Mouse (Mus musculus) heart, embryonic 10.5 days (tissue): Measurements from ENCODE around the gene Chrd. TPM values are rescaled to one million over a fixed set of nuclear protein-coding genes. Genes with fewer than 3 reads are reported as not detected.

ENCODE experiments used
- DNase-seq: peaks from one replicate; pipeline ENCODE4 v3.0.0-alpha.2; 2017; ENCODE audit warnings: low spot score
- H3K27ac ChIP-seq: fragments of 300-500 bp; sonication (generic); 2 replicates; pipeline ENCODE4 v1.5.1; 2016; ENCODE audit warnings: mild to moderate bottlenecking
- H3K27me3 ChIP-seq: fragments of 300-500 bp; sonication (generic); 2 replicates; pipeline ENCODE4 v1.6.1; 2016; ENCODE audit warnings: mild to moderate bottlenecking; ENCODE audit not compliant: poor library complexity, insufficient read depth, severe bottlenecking
- H3K36me3 ChIP-seq: fragments of 300-500 bp; sonication (generic); 2 replicates; pipeline ENCODE4 v1.6.1; 2016; ENCODE audit warnings: mild to moderate bottlenecking, moderate library complexity
- H3K4me1 ChIP-seq: fragments of 300-500 bp; sonication (generic); 2 replicates; pipeline ENCODE4 v1.6.1; 2016; ENCODE audit warnings: mild to moderate bottlenecking
- H3K4me3 ChIP-seq: fragments of 300-500 bp; sonication (generic); 2 replicates; pipeline ENCODE4 v1.5.1; 2016; ENCODE audit warnings: mild to moderate bottlenecking, moderate library complexity
- H3K9me3 ChIP-seq: fragments of 300-500 bp; sonication (generic); 2 replicates; pipeline ENCODE4 v1.6.1; 2016; ENCODE audit warnings: mild to moderate bottlenecking, moderate library complexity
- WGBS: fragments of 180-500 bp; shearing (Covaris S2); methylation state at CpG from one replicate; pipeline ENCODE4 v1.1.7; 2016; 5-methylcytosine and 5-hydroxymethylcytosine counted together
- polyA plus RNA-seq: library from polyadenylated mRNA; unstranded; fragments of >200 nt; fragmentation: Nextera tagmentation; extraction: Ambion mirVana; gene quantifications from 2 replicates; pipeline ENCODE4 v1.2.1, GENCODE M21; 2016

The Chrd gene
- polyA plus RNA-seq, 1 experiment from 2014 or later, result 0.87 TPM

- no peaks in the 10 kb centered on the region for H3K4me1 ChIP-seq
- H3K27me3 ChIP-seq, result no peaks in the 10 kb centered on the region
- H3K36me3 ChIP-seq, result no peaks in the 10 kb centered on the region
- no peak overlapping the region for H3K27ac ChIP-seq
- WGBS, result 13% methylated on average over 3 of the region's 3 CpGs
- H3K4me3 ChIP-seq, result no peak overlapping the region
- DNase-seq, result no peak
- no peaks in the 10 kb centered on the region for H3K9me3 ChIP-seq
Measured at GRCm38 (mm10) chr16:20761681-20762080, 28.8 kb downstream of the Chrd start.

DNA sequence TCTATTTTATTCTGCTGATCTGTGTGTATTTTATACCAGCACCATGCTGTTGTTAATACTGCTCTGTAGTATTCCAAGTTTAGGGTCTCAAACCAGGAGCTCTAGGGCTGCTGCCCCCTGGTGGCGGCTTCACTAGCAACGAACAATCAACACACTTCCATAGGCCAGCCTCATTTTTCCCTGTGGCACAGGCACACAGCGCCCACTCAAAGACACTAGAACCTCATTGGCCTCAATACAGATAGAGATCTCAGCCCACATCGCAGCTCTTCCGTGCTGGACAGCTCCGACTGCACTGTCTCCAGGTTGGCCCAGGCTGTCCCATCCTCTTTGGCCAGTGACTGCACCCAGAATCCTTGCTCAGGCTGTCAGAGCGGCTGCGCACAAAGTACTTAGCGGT lies 32.3 kb downstream of the Chrd start:
- Histone ChIP-seq H3K27me3 (no peaks in the 10 kb centered on the region), H3K27ac (no peak overlapping the region), H3K4me3 (no peak overlapping the region), H3K36me3 (no peaks in the 10 kb centered on the region), H3K9me3 (no peaks in the 10 kb centered on the region), H3K4me1 (no peaks in the 10 kb centered on the region)
- 44% methylated on average over 9 of the region's 9 CpGs for WGBS
- no peak for DNase-seq

- no peak for DNase-seq
- no peaks in the 10 kb centered on the region for H3K27me3 ChIP-seq
- H3K36me3 ChIP-seq, result no peaks in the 10 kb centered on the region
- H3K4me3 ChIP-seq, result no peak overlapping the region
- 74% methylated on average over 5 of the region's 5 CpGs for WGBS
- no peaks in the 10 kb centered on the region for H3K9me3 ChIP-seq
- H3K4me1 ChIP-seq, result no peaks in the 10 kb centered on the region
- no peak overlapping the region for H3K27ac ChIP-seq
Measured at GRCm38 (mm10) chr16:20775021-20775420, 42.1 kb downstream of the Chrd start.

DNA sequence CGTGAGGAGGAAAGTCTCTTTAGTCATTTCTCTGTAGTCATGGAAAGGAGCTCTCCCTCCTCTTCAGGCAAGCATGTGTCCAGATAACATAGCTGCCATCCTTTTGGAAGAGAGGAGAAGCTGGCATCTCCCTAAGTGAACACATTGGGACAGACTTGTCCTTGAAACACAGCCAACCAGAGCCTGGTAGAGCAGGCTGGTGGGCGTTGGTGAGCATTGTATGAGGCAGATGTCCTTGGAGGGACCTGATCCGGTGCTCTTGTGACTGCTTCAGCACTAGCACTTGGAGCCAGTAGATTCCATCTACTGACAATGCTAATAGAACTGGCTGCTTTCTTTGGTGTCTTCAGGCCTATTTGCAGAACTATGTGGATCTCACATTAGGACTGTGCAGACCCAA lies 46.9 kb downstream of the Chrd start:
- Histone ChIP-seq H3K36me3 (no peaks in the 10 kb centered on the region), H3K9me3 (no peaks in the 10 kb centered on the region), H3K4me3 (no peak overlapping the region), H3K27ac (no peak overlapping the region), H3K27me3 (no peaks in the 10 kb centered on the region), H3K4me1 (no peaks in the 10 kb centered on the region)
- no peak for DNase-seq
- WGBS, result 72% methylated on average over 3 of the region's 3 CpGs

GRCm38 (mm10) chr16:20781101-20781630 lies 48.2 kb downstream of the Chrd start:
- H3K9me3 ChIP-seq, result no peaks in the 10 kb centered on the region
- no peaks in the 10 kb centered on the region for H3K27me3 ChIP-seq
- no peaks in the 10 kb centered on the region for H3K36me3 ChIP-seq
- no peaks in the 10 kb centered on the region for H3K4me1 ChIP-seq
- WGBS, result 81% methylated on average over 4 of the region's 4 CpGs
- DNase-seq, result no peak
- no peak overlapping the region for H3K4me3 ChIP-seq
- no peak overlapping the region for H3K27ac ChIP-seq

DNA sequence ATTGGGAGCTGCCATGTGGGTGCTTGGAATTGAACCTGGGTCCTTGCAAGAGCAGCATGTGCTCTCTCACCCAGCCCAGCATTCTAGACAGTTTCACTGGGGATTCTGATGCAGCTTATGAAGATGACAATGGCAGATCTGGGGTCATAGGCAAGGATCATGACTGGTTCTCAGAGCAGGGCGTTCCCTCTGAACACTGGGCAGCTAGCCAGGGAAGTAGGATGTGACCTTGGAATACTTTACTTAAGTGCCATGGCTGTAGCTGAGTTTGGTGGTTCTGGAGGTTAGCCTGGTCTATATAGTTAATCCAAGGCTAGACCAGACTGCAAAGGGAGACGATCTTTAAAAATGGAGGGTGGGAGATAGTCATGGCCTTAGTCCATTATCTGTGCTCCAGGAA lies 51.0 kb downstream of the Chrd start:
- no peaks in the 10 kb centered on the region for H3K36me3 ChIP-seq
- no peak overlapping the region for H3K4me3 ChIP-seq
- H3K4me1 ChIP-seq, result no peaks in the 10 kb centered on the region
- no peaks in the 10 kb centered on the region for H3K9me3 ChIP-seq
- no peaks in the 10 kb centered on the region for H3K27me3 ChIP-seq
- no peak overlapping the region for H3K27ac ChIP-seq
- 85% methylated on average over 2 of the region's 2 CpGs for WGBS
- no peak for DNase-seq

GRCm38 (mm10) chr16:20784754-20785153 lies 51.8 kb downstream of the Chrd start:
- no peak overlapping the region for H3K4me3 ChIP-seq
- no peaks in the 10 kb centered on the region for H3K27me3 ChIP-seq
- H3K36me3 ChIP-seq, result no peaks in the 10 kb centered on the region
- H3K4me1 ChIP-seq, result no peaks in the 10 kb centered on the region
- no peak overlapping the region for H3K27ac ChIP-seq
- DNase-seq, result no peak
- no peaks in the 10 kb centered on the region for H3K9me3 ChIP-seq

GRCm38 (mm10) chr16:20786556-20786955 lies 53.6 kb downstream of the Chrd start:
- Histone ChIP-seq H3K36me3 (no peaks in the 10 kb centered on the region), H3K4me3 (no peak overlapping the region), H3K27ac (no peak overlapping the region), H3K4me1 (no peaks in the 10 kb centered on the region), H3K9me3 (no peaks in the 10 kb centered on the region), H3K27me3 (no peaks in the 10 kb centered on the region)
- 86% methylated on average over 6 of the region's 6 CpGs for WGBS
- no peak for DNase-seq

DNA sequence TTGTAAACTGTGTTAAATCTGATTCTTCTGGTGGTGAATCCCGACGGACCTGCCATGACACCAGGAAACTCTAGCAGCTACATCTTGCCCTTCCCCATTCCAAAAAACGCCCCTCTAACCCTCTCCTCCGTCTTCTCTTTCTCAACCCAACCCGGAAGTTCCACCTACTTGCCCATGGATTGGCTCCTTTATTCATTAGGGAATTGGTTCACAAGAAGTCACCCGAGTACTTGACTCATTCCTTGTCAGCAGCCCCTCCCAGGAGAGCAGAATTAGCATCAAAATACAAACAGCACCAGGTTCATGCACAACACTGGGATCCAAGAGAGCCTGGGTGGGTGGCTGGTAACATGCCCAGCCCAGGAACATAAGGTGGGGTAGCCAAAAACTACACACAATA lies 58.9 kb downstream of the Chrd start:
- Histone ChIP-seq H3K36me3 (no peaks in the 10 kb centered on the region), H3K9me3 (no peaks in the 10 kb centered on the region), H3K27ac (no peak overlapping the region), H3K4me1 (no peaks in the 10 kb centered on the region), H3K27me3 (no peaks in the 10 kb centered on the region), H3K4me3 (no peak overlapping the region)
- no peak for DNase-seq
- 56% methylated on average over 6 of the region's 6 CpGs for WGBS

Other genes starting within 250 kb of the Chrd start
- gene Eif2b5, start 234.3 kb upstream of the Chrd start, polyA plus RNA-seq, result 107 and 125 TPM in 2 replicates
- 24.0 and 28.6 TPM in 2 replicates for gene Dvl3, start 216.1 kb upstream of the Chrd start, polyA plus RNA-seq
- gene Ap2m1, start 197.6 kb upstream of the Chrd start, polyA plus RNA-seq, result 529 and 565 TPM in 2 replicates
- gene Abcf3, start 184.6 kb upstream of the Chrd start, polyA plus RNA-seq, result 49.9 and 51.7 TPM in 2 replicates
- 0.21 and 0.57 TPM in 2 replicates for gene Vwa5b2, start 143.7 kb upstream of the Chrd start, polyA plus RNA-seq
- gene Eef1akmt4, start 121.5 kb upstream of the Chrd start, polyA plus RNA-seq, result 29.9 and 39.5 TPM in 2 replicates
- gene Gm49333, start 121.5 kb upstream of the Chrd start, polyA plus RNA-seq, result not detected in 2 replicates
- 44.3 and 50.7 TPM in 2 replicates for gene Alg3, start 121.4 kb upstream of the Chrd start, polyA plus RNA-seq
- 0.54 and 0.83 TPM in 2 replicates for gene Camk2n2, start 111.8 kb upstream of the Chrd start, polyA plus RNA-seq
- gene Ece2, start 103.3 kb upstream of the Chrd start, polyA plus RNA-seq, result 0.95 and 1.4 TPM in 2 replicates
- 385 and 393 TPM in 2 replicates for gene Psmd2, start 81.5 kb upstream of the Chrd start, polyA plus RNA-seq
- gene Eif4g1, start 64.8 kb upstream of the Chrd start, polyA plus RNA-seq, result 188 and 226 TPM in 2 replicates
- gene Fam131a, start 39.9 kb upstream of the Chrd start, polyA plus RNA-seq, result 2.5 TPM in 2 replicates
- gene Polr2h, start 15.5 kb upstream of the Chrd start, polyA plus RNA-seq, result 68.8 and 103 TPM in 2 replicates
- 4.7 and 10.3 TPM in 2 replicates for gene Clcn2, start 15.4 kb upstream of the Chrd start, polyA plus RNA-seq
- 0.49 and 1.1 TPM in 2 replicates for gene Thpo, start 1.4 kb downstream of the Chrd start, polyA plus RNA-seq